In the genomic region with DNA sequence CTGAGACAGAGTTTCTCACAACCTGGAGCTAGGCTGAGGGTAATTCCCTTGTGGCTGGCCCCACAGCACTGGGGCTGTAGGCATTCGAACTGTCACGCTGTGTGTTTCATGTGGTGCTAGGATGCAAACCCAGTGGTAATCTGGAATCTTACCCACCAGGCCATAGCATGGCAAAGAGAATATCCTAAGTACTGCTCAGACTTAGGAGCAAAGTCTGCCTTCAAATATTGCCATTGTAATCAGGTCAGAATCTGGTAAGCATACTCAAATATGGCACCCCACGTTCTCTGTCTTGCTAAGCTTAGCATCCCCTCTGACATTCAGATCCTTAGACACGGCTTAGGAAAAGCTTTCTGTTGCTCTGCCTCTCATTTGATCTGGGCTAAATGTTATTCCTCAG, we compare ENCODE assay signal across 24 mouse cellular contexts. TPM values are rescaled to one million over a fixed set of nuclear protein-coding genes. Genes with fewer than 3 reads are reported as not detected.
DNase-seq lines count a peak whose midpoint lies in the region; ATAC-seq and TF ChIP-seq lines count a peak whose summit lies in the region.
"Had no signal": no experiment of that assay in that cellular context is flagged by ENCODE, and none has a peak within 500 bp of the region (broad histone marks: within the 10 kb centered on the region; RNA-seq: fewer than 3 reads in every experiment).

No protein-coding gene starts in this region.

- no peak overlapping the region for H3K9ac ChIP-seq in kidney, postnatal 0 days (ENCODE audit: low read depth, low read length)
- H3K9ac ChIP-seq in lung, postnatal 0 days (replicated peaks; ENCODE audit: low read depth): no peak overlapping the region
- H3K9ac ChIP-seq in intestine, postnatal 0 days (ENCODE audit: low read depth, low read length): no peak overlapping the region
- no peak overlapping the region for H3K9ac ChIP-seq in liver, embryonic 16.5 days (ENCODE audit: low read depth, low read length)
- H3K9ac ChIP-seq: forebrain, embryonic 12.5 days; forebrain, postnatal 0 days; heart, embryonic 13.5 days; hindbrain, embryonic 14.5 days; midbrain, embryonic 15.5 days; neural tube, embryonic 15.5 days had no signal

- no peak for DNase-seq in kidney, postnatal 0 days (ENCODE audit: low spot score)
- no peak for DNase-seq in kidney, adult 18-20 months
- no peak for DNase-seq in lung, postnatal 0 days (ENCODE audit: low spot score)
- DNase-seq in lung, postnatal 36 days: no peak
- no peak for DNase-seq in spleen, postnatal 14 days (ENCODE audit: low spot score in 2 of 2)
- no peak for DNase-seq in midbrain, embryonic 10.5 days (ENCODE audit: low spot score)
- DNase-seq: adrenal gland, postnatal 25 days; cerebellum, adult 11-12 months; cerebellum, postnatal 10 days; forebrain, postnatal 0 days; gastrocnemius, postnatal 10 days; heart, postnatal 10 days; retina, postnatal 1 day; right cerebral cortex, postnatal 25 days; thymus, adult 2 months; thymus, postnatal 36 days had no signal

- no peaks in the 10 kb centered on the region for H3K4me1 ChIP-seq in kidney, postnatal 0 days (replicated peaks; ENCODE audit: insufficient read depth, low read length)
- 0 out of 2 replicates have a peak, but pooled peaks cover 2% of the 10 kb centered on the region for H3K4me1 ChIP-seq in lung, postnatal 0 days (ENCODE audit: insufficient read depth, low read depth, low read length)
- 0 out of 2 replicates have a peak, but pooled peaks cover 5% of the 10 kb centered on the region for H3K4me1 ChIP-seq in intestine, postnatal 0 days (replicated peaks; ENCODE audit: control insufficient read depth, insufficient read depth, low read length)
- H3K4me1 ChIP-seq in liver, embryonic 16.5 days (ENCODE audit: control insufficient read depth, low read depth, low read length): no peaks in the 10 kb centered on the region; the same call in 1 of the 2 replicates
- 0 out of 2 replicates have a peak, but pooled peaks cover 2% of the 10 kb centered on the region for H3K4me1 ChIP-seq in midbrain, embryonic 10.5 days

- no peak overlapping the region for H3K4me2 ChIP-seq in kidney, postnatal 0 days (ENCODE audit: low read length)
- H3K4me2 ChIP-seq in lung, postnatal 0 days (replicated peaks; ENCODE audit: low read depth, low read length): no peak overlapping the region
- peak overlapping the region; percentile 14 for H3K4me2 ChIP-seq in intestine, postnatal 0 days (replicated peaks; ENCODE audit: low read depth)
- H3K4me2 ChIP-seq in liver, embryonic 16.5 days (ENCODE audit: low read depth, low read length): no peak overlapping the region
- H3K4me2 ChIP-seq: forebrain, embryonic 12.5 days; heart, embryonic 13.5 days; hindbrain, embryonic 14.5 days; midbrain, embryonic 15.5 days; neural tube, embryonic 15.5 days had no signal

- H3K9me3 ChIP-seq in kidney, postnatal 0 days (replicated peaks; ENCODE audit: low read length): no peaks in the 10 kb centered on the region
- no peaks in the 10 kb centered on the region for H3K9me3 ChIP-seq in lung, postnatal 0 days (ENCODE audit: low read length)
- H3K9me3 ChIP-seq in intestine, postnatal 0 days (ENCODE audit: control insufficient read depth): no peaks in the 10 kb centered on the region
- no peaks in the 10 kb centered on the region for H3K9me3 ChIP-seq in liver, embryonic 16.5 days (replicated peaks; ENCODE audit: control insufficient read depth, low read length)
- no peaks in the 10 kb centered on the region for H3K9me3 ChIP-seq in midbrain, embryonic 10.5 days (replicated peaks)
- H3K9me3 ChIP-seq: forebrain, embryonic 12.5 days; heart, embryonic 13.5 days; midbrain, embryonic 15.5 days; neural tube, embryonic 15.5 days had no signal

- no peaks in the 10 kb centered on the region for H3K27me3 ChIP-seq in kidney, postnatal 0 days (ENCODE audit: insufficient read depth, low read length)
- H3K27me3 ChIP-seq in lung, postnatal 0 days (replicated peaks; ENCODE audit: insufficient read depth, low read length): no peaks in the 10 kb centered on the region
- no peaks in the 10 kb centered on the region for H3K27me3 ChIP-seq in intestine, postnatal 0 days (replicated peaks; ENCODE audit: control insufficient read depth, insufficient read depth, low read length)
- no peaks in the 10 kb centered on the region for H3K27me3 ChIP-seq in liver, embryonic 16.5 days (ENCODE audit: control insufficient read depth, insufficient read depth, low read depth, low read length)
- H3K27me3 ChIP-seq in midbrain, embryonic 10.5 days (ENCODE audit: low read depth, poor library complexity, severe bottlenecking): no peaks in the 10 kb centered on the region
- H3K27me3 ChIP-seq: forebrain, embryonic 12.5 days; midbrain, embryonic 15.5 days; neural tube, embryonic 15.5 days had no signal

- H3K27ac ChIP-seq in kidney, postnatal 0 days: peak overlapping the region; percentile 28; the same call in 1 of the 2 replicates
- no peak overlapping the region for H3K27ac ChIP-seq in lung, postnatal 0 days (ENCODE audit: low read length)
- peak overlapping the region; percentile 50 for H3K27ac ChIP-seq in intestine, postnatal 0 days (ENCODE audit: low read depth, low read length)
- peak overlapping the region; percentile 69 for H3K27ac ChIP-seq in liver, embryonic 16.5 days (ENCODE audit: low read length)
- H3K27ac ChIP-seq in midbrain, embryonic 10.5 days (replicated peaks): no peak overlapping the region
- H3K27ac ChIP-seq: forebrain, embryonic 12.5 days; heart, embryonic 13.5 days; hindbrain, embryonic 14.5 days; midbrain, embryonic 15.5 days; neural tube, embryonic 15.5 days had no signal

- no peak for TF ChIP-seq EP300 in lung, postnatal 0 days (IDR thresholded peaks at IDR 0.05)

- no peaks in the 10 kb centered on the region for H3K36me3 ChIP-seq in kidney, postnatal 0 days (ENCODE audit: insufficient read depth, low read length)
- no peaks in the 10 kb centered on the region for H3K36me3 ChIP-seq in lung, postnatal 0 days (ENCODE audit: insufficient read depth, low read length)
- no peaks in the 10 kb centered on the region for H3K36me3 ChIP-seq in intestine, postnatal 0 days (ENCODE audit: control insufficient read depth, insufficient read depth)
- no peaks in the 10 kb centered on the region for H3K36me3 ChIP-seq in liver, embryonic 16.5 days (ENCODE audit: control insufficient read depth, insufficient read depth)
- no peaks in the 10 kb centered on the region for H3K36me3 ChIP-seq in midbrain, embryonic 10.5 days
- H3K36me3 ChIP-seq: forebrain, embryonic 12.5 days; heart, embryonic 13.5 days; midbrain, embryonic 15.5 days; neural tube, embryonic 15.5 days had no signal

- H3K4me3 ChIP-seq in kidney, postnatal 0 days (replicated peaks; ENCODE audit: low read depth, low read length): no peak overlapping the region
- no peak overlapping the region for H3K4me3 ChIP-seq in lung, postnatal 0 days (ENCODE audit: low read depth, low read length)
- H3K4me3 ChIP-seq in intestine, postnatal 0 days (ENCODE audit: low read depth, low read length): no peak overlapping the region
- H3K4me3 ChIP-seq in liver, embryonic 16.5 days (ENCODE audit: low read depth, low read length): no peak overlapping the region
- no peak overlapping the region for H3K4me3 ChIP-seq in midbrain, embryonic 10.5 days
- H3K4me3 ChIP-seq: forebrain, embryonic 12.5 days; heart, embryonic 13.5 days; midbrain, embryonic 15.5 days; neural tube, embryonic 15.5 days had no signal

- no peak for ATAC-seq in kidney, postnatal 0 days (replicated peaks; ENCODE audit: low FRiP score, low read depth)
- peak; percentile 16 for ATAC-seq in lung, postnatal 0 days
- peak; percentile 63 for ATAC-seq in intestine, postnatal 0 days
- ATAC-seq in liver, embryonic 16.5 days (ENCODE audit: low read depth): peak; percentile 42
- ATAC-seq: CD4-positive, CD25-positive, alpha-beta regulatory T cell, adult 4 months; forebrain, postnatal 0 days; midbrain, embryonic 15.5 days had no signal

- TF ChIP-seq CTCF in kidney, postnatal 0 days (IDR thresholded peaks at IDR 0.05; ENCODE audit: low read depth): no peak
- TF ChIP-seq CTCF in lung, postnatal 0 days (IDR thresholded peaks at IDR 0.05): no peak
- no peak for TF ChIP-seq CTCF in intestine, postnatal 0 days (IDR thresholded peaks at IDR 0.05; ENCODE audit: low read depth)

- WGBS in kidney, postnatal 0 days: 81% methylated on average over 4 of the region's 4 CpGs
- 70% methylated on average over 4 of the region's 4 CpGs for WGBS in lung, postnatal 0 days
- 52% methylated on average over 4 of the region's 4 CpGs for WGBS in intestine, postnatal 0 days
- 69% methylated on average over 4 of the region's 4 CpGs for WGBS in liver, embryonic 16.5 days (ENCODE audit: insufficient replicate concordance)
- 84% methylated on average over 4 of the region's 4 CpGs for WGBS in midbrain, embryonic 10.5 days

RNA-seq across cellular contexts. Expression of a gene that starts 28.1 kb away (rescaled TPM):
- polyA plus RNA-seq in kidney, postnatal 0 days (2015; fragmentation: Nextera tagmentation; extraction: Ambion mirVana): 1.0 and 1.2 TPM in 2 replicates
- polyA plus RNA-seq in lung, postnatal 0 days (2015; fragmentation: Nextera tagmentation; extraction: Ambion mirVana): 4.1 and 4.5 TPM in 2 replicates
- 7.1 and 7.7 TPM in 2 replicates for polyA plus RNA-seq in intestine, postnatal 0 days (2015; fragmentation: Nextera tagmentation; extraction: Ambion mirVana)
- polyA plus RNA-seq in liver, embryonic 16.5 days (2015; fragmentation: Nextera tagmentation; extraction: Ambion mirVana): 1.5 and 1.7 TPM in 2 replicates
- polyA plus RNA-seq in midbrain, embryonic 10.5 days (2016; fragmentation: Nextera tagmentation; extraction: Ambion mirVana): 0.23 and 0.30 TPM in 2 replicates

Comparison
In these comparisons a context has a peak if more than half of its experiments do, and no peak if none do; other contexts are left out.
1. H3K27ac ChIP-seq: peak in kidney, postnatal 0 days (single experiment), intestine, postnatal 0 days (single experiment) and liver, embryonic 16.5 days (single experiment); none in lung, postnatal 0 days (single experiment) and midbrain, embryonic 10.5 days (single experiment).